Comparison of ENCODE assay signal across 23 mouse cellular contexts in genomic region chr4:48674412-48674811, GRCm38 (mm10). TPM values are rescaled to one million over a fixed set of nuclear protein-coding genes. Genes with fewer than 3 reads are reported as not detected.
A peak's percentile ranks its signal among the peaks of the same experiment; 100 is the strongest.
DNase-seq lines count a peak whose midpoint lies in the region; ATAC-seq and TF ChIP-seq lines count a peak whose summit lies in the region.
"Had no signal": no experiment of that assay in that cellular context is flagged by ENCODE, and none has a peak within 500 bp of the region (broad histone marks: within the 10 kb centered on the region; RNA-seq: fewer than 3 reads in every experiment).

No protein-coding gene starts in this region.

- in situ Hi-C loops in CH12.LX (cut with MboI; ENCODE audit: low pct_ligation_motif_present, low pct_unique_long_range_greater_than_20kb, low sequenced_read_pairs), result no loop called here

- dilution Hi-C loops in CH12.LX (cut with MboI; ENCODE audit: extremely low pct_ligation_motif_present, extremely low pct_unique_long_range_greater_than_20kb, low sequenced_read_pairs), result no loop called here

- H3K9ac ChIP-seq in CH12.LX (ENCODE audit: insufficient read depth, low read depth), result no peak overlapping the region
- H3K9ac ChIP-seq: embryonic facial prominence, embryonic 12.5 days; forebrain, embryonic 13.5 days; forebrain, embryonic 15.5 days; forebrain, postnatal 0 days had no signal

- H3K36me3 ChIP-seq in CH12.LX (replicated peaks in 1 of 2; ENCODE audit: control insufficient read depth in 1 of 2, insufficient read depth in 1 of 2, low read length in 1 of 2), result peaks cover 6 to 46% of the 10 kb centered on the region in 2 experiments

- DNase-seq in CH12.LX (ENCODE audit: extremely low read depth), result peak; percentile 69
- DNase-seq in spleen, adult 18-20 months, result no peak
- no peak for DNase-seq in heart, adult 9 months (ENCODE audit: low spot score in 2 of 2)
- DNase-seq in spleen, postnatal 14 days (ENCODE audit: low spot score in 2 of 2), result no peak
- DNase-seq: adrenal gland, adult 2 months; adrenal gland, postnatal 10 days; adrenal gland, postnatal 25 days; B cell, adult 2 months; cerebellum, adult 11 months; cerebellum, adult 18-20 months; cerebellum, adult 8-10 months; cerebellum, adult 9-11 months; cerebellum, postnatal 14 days; cerebellum, postnatal 36 days; forebrain, postnatal 0 days had no signal

- ATAC-seq in granulocyte monocyte progenitor cell, adult 5-6 weeks (replicated peaks; ENCODE audit: poor library complexity, severe bottlenecking), result peak; percentile 99
- ATAC-seq in megakaryocyte progenitor cell, adult 5-6 weeks (replicated peaks; ENCODE audit: poor library complexity), result peak; percentile 94
- ATAC-seq: CD4-positive, CD25-positive, alpha-beta regulatory T cell, adult 4 months; forebrain, embryonic 13.5 days; forebrain, embryonic 15.5 days; forebrain, postnatal 0 days had no signal

- H3K4me1 ChIP-seq in CH12.LX (ENCODE audit: control insufficient read depth in 1 of 2, insufficient read depth in 2 of 2), result peaks cover 10 to 40% of the 10 kb centered on the region in 2 experiments
- H3K4me1 ChIP-seq: embryonic facial prominence, embryonic 10.5 days; embryonic facial prominence, embryonic 12.5 days; forebrain, embryonic 13.5 days; forebrain, embryonic 15.5 days had no signal

- no peak overlapping the region for H3K4me2 ChIP-seq in CH12.LX (ENCODE audit: insufficient read depth, low read depth, poor library complexity, severe bottlenecking)
- H3K4me2 ChIP-seq: embryonic facial prominence, embryonic 12.5 days; forebrain, embryonic 13.5 days; forebrain, embryonic 15.5 days had no signal

- H3K27me3 ChIP-seq in CH12.LX (replicated peaks), result no peaks in the 10 kb centered on the region
- H3K27me3 ChIP-seq: embryonic facial prominence, embryonic 12.5 days; forebrain, embryonic 13.5 days; forebrain, embryonic 15.5 days had no signal

- TF ChIP-seq CTCF in CH12.LX (conservative IDR thresholded peaks at IDR 0.05 in 1 of 2, IDR thresholded peaks at IDR 0.05 in 1 of 2; ENCODE audit: low read depth in 2 of 2, low read length in 2 of 2), result no peak

- H3K27ac ChIP-seq in CH12.LX (ENCODE audit: insufficient read depth, low read depth), result 0 out of 2 replicates have a peak overlapping the region, but pooled peaks have one; percentile 11
- H3K27ac ChIP-seq: embryonic facial prominence, embryonic 10.5 days; embryonic facial prominence, embryonic 12.5 days; forebrain, embryonic 13.5 days; forebrain, embryonic 15.5 days had no signal

- no peak for TF ChIP-seq RAD21 in CH12.LX (IDR thresholded peaks at IDR 0.05; ENCODE audit: low read depth, low read length)

- 0 out of 2 replicates have a peak, but pooled peaks cover under 1% of the 10 kb centered on the region for H3K79me2 ChIP-seq in CH12.LX (replicated peaks; ENCODE audit: control insufficient read depth, extremely low read depth, insufficient read depth, poor library complexity, severe bottlenecking)

- H3K9me3 ChIP-seq in CH12.LX (replicated peaks; ENCODE audit: low read length), result no peaks in the 10 kb centered on the region
- H3K9me3 ChIP-seq: embryonic facial prominence, embryonic 10.5 days; embryonic facial prominence, embryonic 12.5 days; forebrain, embryonic 13.5 days; forebrain, embryonic 15.5 days had no signal

- H3K4me3 ChIP-seq in CH12.LX (replicated peaks in 1 of 3; ENCODE audit: low read depth in 2 of 3, low read length in 2 of 3, poor library complexity in 1 of 3), result no peak overlapping the region
- H3K4me3 ChIP-seq: embryonic facial prominence, embryonic 10.5 days; embryonic facial prominence, embryonic 12.5 days; forebrain, embryonic 13.5 days; forebrain, embryonic 15.5 days had no signal

- no peak for TF ChIP-seq EP300 in CH12.LX (IDR thresholded peaks at IDR 0.05; ENCODE audit: low read length)

- no peak for TF ChIP-seq POLR2A in CH12.LX (IDR thresholded peaks at IDR 0.05; ENCODE audit: low read depth, low read length)

TF ChIP-seq in CH12.LX, 34 proteins besides CTCF, POLR2A, EP300 and RAD21:
- TF ChIP-seq ZMIZ1 (IDR thresholded peaks at IDR 0.05; ENCODE audit: low read depth, low read length), result no peak
- TF ChIP-seq ETS1 (conservative IDR thresholded peaks at IDR 0.05; ENCODE audit: low read depth, low read length), result peak; percentile 73; the same call in 1 of the 2 replicates
- no peak for TF ChIP-seq MAX (IDR thresholded peaks at IDR 0.05; ENCODE audit: low read length)
- TF ChIP-seq GABPA (IDR thresholded peaks at IDR 0.05; ENCODE audit: insufficient replicate concordance, low read depth, low read length), result no peak
- no peak for TF ChIP-seq ELF1 (IDR thresholded peaks at IDR 0.05; ENCODE audit: low read depth, low read length)
- TF ChIP-seq JUND (conservative IDR thresholded peaks at IDR 0.05; ENCODE audit: low read depth, low read length), result no peak
- TF ChIP-seq USF2 (conservative IDR thresholded peaks at IDR 0.05; ENCODE audit: low read depth, low read length), result no peak
- no peak for TF ChIP-seq SMC3 (IDR thresholded peaks at IDR 0.05; ENCODE audit: low read depth, low read length)
- peak; percentile 91 for TF ChIP-seq BHLHE40 (IDR thresholded peaks at IDR 0.05; ENCODE audit: low read depth, low read length)
- no peak for TF ChIP-seq JUN (IDR thresholded peaks at IDR 0.05; ENCODE audit: insufficient read depth, low read depth, low read length)
- TF ChIP-seq MYC (IDR thresholded peaks at IDR 0.05; ENCODE audit: low read depth, low read length), result no peak
- TF ChIP-seq RCOR1 (conservative IDR thresholded peaks at IDR 0.05; ENCODE audit: low read depth, low read length), result no peak
- 0 out of 2 replicates have a peak, but pooled peaks have one; percentile 37 for TF ChIP-seq MAFK (IDR thresholded peaks at IDR 0.05; ENCODE audit: insufficient replicate concordance, low read length)
- TF ChIP-seq NELFE (IDR thresholded peaks at IDR 0.05; ENCODE audit: low read depth, low read length), result no peak
- no peak for TF ChIP-seq HCFC1 (IDR thresholded peaks at IDR 0.05; ENCODE audit: low read depth, low read length)
- no peak for TF ChIP-seq KAT2A (IDR thresholded peaks at IDR 0.05; ENCODE audit: insufficient replicate concordance, low read length)
- TF ChIP-seq MEF2A (IDR thresholded peaks at IDR 0.05; ENCODE audit: borderline replicate concordance, low read depth, low read length), result no peak
- TF ChIP-seq ZKSCAN1 (IDR thresholded peaks at IDR 0.05; ENCODE audit: borderline replicate concordance, low read depth, low read length), result no peak
- no peak for TF ChIP-seq PAX5 (IDR thresholded peaks at IDR 0.05; ENCODE audit: low read length)
- no peak for TF ChIP-seq IRF4 (IDR thresholded peaks at IDR 0.05; ENCODE audit: low read depth, low read length)
- no peak for TF ChIP-seq CHD2 (IDR thresholded peaks at IDR 0.05; ENCODE audit: low read length)
- TF ChIP-seq TCF12 (IDR thresholded peaks at IDR 0.05; ENCODE audit: low read depth, low read length), result no peak

RNA-seq across cellular contexts. Expression of gene Cavin4, which starts 11.1 kb away (rescaled TPM):
- total RNA-seq in CH12.LX (2012; rRNA removed) (0.13 and 0.21 TPM in 2 replicates), CH12.LX (2014; rRNA removed) (0.18 and 0.24 TPM in 2 replicates)
- 0.26 and 0.55 TPM in 2 replicates for polyA plus RNA-seq in CH12.LX (2012; ENCODE audit: insufficient read length, low read depth)
- not detected in 2 replicates for total RNA-seq in granulocyte monocyte progenitor cell, adult 5-6 weeks (2014; fragmentation: Nextera tagmentation)
- total RNA-seq in granulocyte monocyte progenitor cell, adult 5-6 weeks (2017), result not detected in 2 replicates
- total RNA-seq in megakaryocyte progenitor cell, adult 5-6 weeks (2015), result not detected in 2 replicates
- 0.07 TPM in 1 of 2 replicates, not detected in the other for total RNA-seq in megakaryocyte progenitor cell, adult 5-6 weeks (2017)
- total RNA-seq: MEL had no signal
- polyA plus RNA-seq: adrenal gland, adult 2 months; CD4-positive, CD25-positive, alpha-beta regulatory T cell, adult 4 months had no signal
